Mouse (Mus musculus) thymus, postnatal 0 days (tissue): Measurements from ENCODE around the gene Cd6. TPM values are rescaled to one million over a fixed set of nuclear protein-coding genes. Genes with fewer than 3 reads are reported as not detected.

Experiments used
- DNase-seq: peaks from one replicate; pipeline ENCODE4 v3.0.0-alpha.2; 2015; ENCODE audit warnings: low spot score
- polyA plus RNA-seq: library from polyadenylated mRNA; unstranded; fragments of >200 nt; fragmentation: Nextera tagmentation; extraction: Ambion mirVana; gene quantifications from 2 replicates; pipeline ENCODE4 v1.2.1, GENCODE M21; 2015

Gene Cd6
- polyA plus RNA-seq, 1 experiment from 2014 or later: 145 TPM

GRCm38 (mm10) chr19:10839010-10839892 is 9.4 kb upstream of the Cd6 start, which contains the start of gene Slc15a3:
TSS of gene Slc15a3 (plus strand) at chr19:10839727.
- DNase-seq: peak; percentile 20

- DNase-seq: no peak
Observed at GRCm38 (mm10) chr19:10835671-10836070, 5.8 kb upstream of the Cd6 start.

- DNase-seq: no peak
Observed at GRCm38 (mm10) chr19:10833611-10834010, 3.8 kb upstream of the Cd6 start.

GRCm38 (mm10) chr19:10832030-10832429 is 2.2 kb upstream of the Cd6 start:
- DNase-seq: no peak

- DNase-seq: peak; percentile 84
Observed at GRCm38 (mm10) chr19:10831424-10831823, 1.6 kb upstream of the Cd6 start.

- DNase-seq: peak; percentile 72
Observed at GRCm38 (mm10) chr19:10828321-10828720, 1.5 kb downstream of the Cd6 start.

GRCm38 (mm10) chr19:10824061-10824460 is 5.8 kb downstream of the Cd6 start:
- no peak for DNase-seq

- DNase-seq: no peak
Observed at GRCm38 (mm10) chr19:10822534-10822933, 7.3 kb downstream of the Cd6 start.

GRCm38 (mm10) chr19:10821319-10821718 is 8.5 kb downstream of the Cd6 start:
- no peak for DNase-seq

GRCm38 (mm10) chr19:10818217-10818946 is 11.5 kb downstream of the Cd6 start:
- DNase-seq: no peak

- DNase-seq: no peak
Observed at GRCm38 (mm10) chr19:10816462-10816861, 13.4 kb downstream of the Cd6 start.

GRCm38 (mm10) chr19:10815871-10816270 is 14.0 kb downstream of the Cd6 start:
- no peak for DNase-seq

GRCm38 (mm10) chr19:10813905-10814304 is 16.0 kb downstream of the Cd6 start:
- DNase-seq: no peak

GRCm38 (mm10) chr19:10813039-10813438 is 16.8 kb downstream of the Cd6 start:
- DNase-seq: no peak

- DNase-seq: no peak
Observed at GRCm38 (mm10) chr19:10811471-10811870, 18.4 kb downstream of the Cd6 start.

- DNase-seq: no peak
Observed at GRCm38 (mm10) chr19:10810176-10810492, 19.7 kb downstream of the Cd6 start.

GRCm38 (mm10) chr19:10809428-10810175 is 20.3 kb downstream of the Cd6 start:
- no peak for DNase-seq

- no peak for DNase-seq
Observed at GRCm38 (mm10) chr19:10808524-10809233, 21.2 kb downstream of the Cd6 start.

- DNase-seq: no peak
Observed at GRCm38 (mm10) chr19:10805661-10806285, 24.1 kb downstream of the Cd6 start.

- no peak for DNase-seq
Observed at GRCm38 (mm10) chr19:10804850-10805660, 24.8 kb downstream of the Cd6 start.
